Mouse (Mus musculus): Measurements from ENCODE around the gene Ros1. TPM values are rescaled to one million over a fixed set of nuclear protein-coding genes. Genes with fewer than 3 reads are reported as not detected.
A peak's percentile ranks its signal among the peaks of the same experiment; 100 is the strongest.

The Ros1 gene
- total and polyA plus RNA-seq, 3 experiments = 0.02 TPM; not detected in 2

- no peak for TF ChIP-seq CTCF (IDR thresholded peaks at IDR 0.05)
- no peak for DNase-seq
- Histone ChIP-seq H3K27ac (no peak overlapping the region), H3K4me1 (ENCODE audit: control insufficient read depth, insufficient read depth, low read length) (no peaks in the 10 kb centered on the region), H3K4me3 (no peak overlapping the region), H3K79me2 (replicated peaks; ENCODE audit: control insufficient read depth, insufficient read depth, low read length) (no peaks in the 10 kb centered on the region), H3K9ac (ENCODE audit: low read depth, low read length) (no peak overlapping the region), H3K36me3 (ENCODE audit: control insufficient read depth, insufficient read depth, low read length) (no peaks in the 10 kb centered on the region), H3K27me3 (ENCODE audit: control insufficient read depth, insufficient read depth, low read length) (peaks cover 15% of the 10 kb centered on the region)
- 5% methylated on average over 11 of the region's 11 CpGs for WGBS
- intact Hi-C loops (cut with DNase I) = no loop called here
Measured at GRCm38 (mm10) chr10:52028561-52029370, 166.3 kb downstream of the Ros1 start.

- Histone ChIP-seq H3K27ac (no peak overlapping the region), H3K79me2 (replicated peaks; ENCODE audit: control insufficient read depth, insufficient read depth, low read length) (no peaks in the 10 kb centered on the region), H3K9ac (ENCODE audit: low read depth, low read length) (peak overlapping the region; percentile 24; the same call in 1 of the 2 replicates), H3K27me3 (ENCODE audit: control insufficient read depth, insufficient read depth, low read length) (peaks cover 17% of the 10 kb centered on the region), H3K4me3 (no peak overlapping the region), H3K4me1 (ENCODE audit: control insufficient read depth, insufficient read depth, low read length) (no peaks in the 10 kb centered on the region), H3K36me3 (ENCODE audit: control insufficient read depth, insufficient read depth, low read length) (no peaks in the 10 kb centered on the region)
- DNase-seq = peak in 1 of 2 experiments; percentile 5
- intact Hi-C loops (cut with DNase I) = no loop called here
- WGBS = 2% methylated on average over 68 of the region's 68 CpGs
- no peak for TF ChIP-seq POLR2A (IDR thresholded peaks at IDR 0.05; ENCODE audit: insufficient read depth, low read depth, low read length)
- TF ChIP-seq EP300 (IDR thresholded peaks at IDR 0.05; ENCODE audit: insufficient read depth, low read depth, low read length) = no peak
- no peak for TF ChIP-seq CTCF (IDR thresholded peaks at IDR 0.05)
Measured at GRCm38 (mm10) chr10:52027161-52028035, 167.6 kb downstream of the Ros1 start.

GRCm38 (mm10) chr10:52025821-52026220, 169.2 kb downstream of the Ros1 start:
- no peaks in the 10 kb centered on the region for H3K4me1 ChIP-seq (ENCODE audit: control insufficient read depth, insufficient read depth, low read length)
- no peak overlapping the region for H3K27ac ChIP-seq
- H3K36me3 ChIP-seq (ENCODE audit: control insufficient read depth, insufficient read depth, low read length) = no peaks in the 10 kb centered on the region
- no peak overlapping the region for H3K9ac ChIP-seq (ENCODE audit: low read depth, low read length)
- no peak overlapping the region for H3K4me3 ChIP-seq
- no peaks in the 10 kb centered on the region for H3K79me2 ChIP-seq (replicated peaks; ENCODE audit: control insufficient read depth, insufficient read depth, low read length)
- TF ChIP-seq POLR2A (IDR thresholded peaks at IDR 0.05; ENCODE audit: insufficient read depth, low read depth, low read length) (no peak), EP300 (IDR thresholded peaks at IDR 0.05; ENCODE audit: insufficient read depth, low read depth, low read length) (no peak), CTCF (IDR thresholded peaks at IDR 0.05) (no peak)
- no peak for DNase-seq
- peaks cover 18% of the 10 kb centered on the region for H3K27me3 ChIP-seq (ENCODE audit: control insufficient read depth, insufficient read depth, low read length)
- intact Hi-C loops (cut with DNase I) = no loop called here
- 29% methylated on average over 7 of the region's 7 CpGs for WGBS

GRCm38 (mm10) chr10:52025291-52025690, 169.8 kb downstream of the Ros1 start:
- Histone ChIP-seq H3K27me3 (ENCODE audit: control insufficient read depth, insufficient read depth, low read length) (peaks cover 18% of the 10 kb centered on the region), H3K79me2 (replicated peaks; ENCODE audit: control insufficient read depth, insufficient read depth, low read length) (no peaks in the 10 kb centered on the region), H3K4me1 (ENCODE audit: control insufficient read depth, insufficient read depth, low read length) (no peaks in the 10 kb centered on the region), H3K27ac (no peak overlapping the region), H3K36me3 (ENCODE audit: control insufficient read depth, insufficient read depth, low read length) (no peaks in the 10 kb centered on the region), H3K9ac (ENCODE audit: low read depth, low read length) (no peak overlapping the region), H3K4me3 (no peak overlapping the region)
- intact Hi-C loops (cut with DNase I) = no loop called here
- DNase-seq = no peak
- 3% methylated on average over 1 of the region's 1 CpGs for WGBS
- TF ChIP-seq EP300 (IDR thresholded peaks at IDR 0.05; ENCODE audit: insufficient read depth, low read depth, low read length) (no peak), POLR2A (IDR thresholded peaks at IDR 0.05; ENCODE audit: insufficient read depth, low read depth, low read length) (no peak), CTCF (IDR thresholded peaks at IDR 0.05) (no peak)

- Histone ChIP-seq H3K4me1 (ENCODE audit: control insufficient read depth, insufficient read depth, low read length) (no peaks in the 10 kb centered on the region), H3K36me3 (ENCODE audit: control insufficient read depth, insufficient read depth, low read length) (no peaks in the 10 kb centered on the region), H3K79me2 (replicated peaks; ENCODE audit: control insufficient read depth, insufficient read depth, low read length) (no peaks in the 10 kb centered on the region), H3K4me3 (no peak overlapping the region), H3K27me3 (ENCODE audit: control insufficient read depth, insufficient read depth, low read length) (peaks cover 16% of the 10 kb centered on the region), H3K9ac (ENCODE audit: low read depth, low read length) (no peak overlapping the region), H3K27ac (no peak overlapping the region)
- DNase-seq = no peak
- TF ChIP-seq POLR2A (IDR thresholded peaks at IDR 0.05; ENCODE audit: insufficient read depth, low read depth, low read length) (no peak), CTCF (IDR thresholded peaks at IDR 0.05) (no peak), EP300 (IDR thresholded peaks at IDR 0.05; ENCODE audit: insufficient read depth, low read depth, low read length) (no peak)
- intact Hi-C loops (cut with DNase I) = no loop called here
- 19% methylated on average over 2 of the region's 2 CpGs for WGBS
Measured at GRCm38 (mm10) chr10:52024053-52024410, 171.0 kb downstream of the Ros1 start.

Data from heart, adult 2 months (tissue).